Mouse (Mus musculus) cerebellum, adult 11-12 months (tissue): ENCODE results near the gene Mepce.

Experiments used
- DNase-seq: peaks from one replicate; pipeline ENCODE4 v3.0.0; 2022

The Mepce gene

DNA sequence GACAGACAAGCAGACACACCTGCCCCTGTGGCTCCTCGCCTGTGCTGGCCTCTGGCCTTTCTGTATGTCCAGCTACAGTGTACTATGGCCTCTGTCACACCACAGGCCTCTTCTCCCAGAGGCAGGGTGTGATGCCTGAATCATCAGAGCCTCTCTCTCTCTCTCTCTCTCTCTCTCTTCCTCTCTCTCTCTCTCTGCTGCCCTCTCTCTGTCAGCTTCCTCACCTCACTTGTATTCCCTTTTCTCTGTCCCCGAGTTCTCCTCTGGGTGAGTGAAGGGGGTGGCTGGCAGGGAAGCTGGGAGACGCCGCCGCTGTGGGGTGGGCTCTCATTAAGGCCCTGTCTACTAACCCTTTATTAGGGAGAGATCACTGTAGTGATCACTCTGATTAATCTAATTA lies 48.9 kb downstream of the Mepce start:
- DNase-seq: no peak

DNA sequence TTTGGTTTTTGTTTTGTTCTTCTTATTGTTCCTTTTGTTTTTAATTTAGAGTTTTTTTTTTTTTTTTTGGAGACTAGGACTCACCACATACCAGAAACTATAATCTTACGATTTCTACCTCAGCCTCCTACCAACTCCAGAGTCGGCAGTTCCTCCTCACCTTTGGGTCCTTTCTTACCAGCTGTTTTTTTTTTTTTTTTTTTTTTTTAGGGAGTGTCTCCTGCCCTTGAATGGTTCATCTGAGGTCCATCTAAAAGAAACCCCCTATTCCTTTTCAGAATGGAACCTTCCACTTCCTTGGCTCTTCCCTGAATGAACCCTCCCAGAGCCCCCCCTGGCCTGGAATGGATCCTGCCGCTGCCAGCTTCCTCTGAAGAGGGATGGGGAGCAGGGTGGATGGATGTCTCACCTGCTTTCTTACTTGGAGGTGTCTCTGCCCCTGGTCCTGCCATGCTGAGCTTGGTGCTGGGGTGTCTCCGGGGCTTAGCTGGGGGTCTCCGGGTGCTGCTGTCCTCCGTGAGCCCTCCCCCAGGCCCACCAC lies 50.0 kb downstream of the Mepce start:
- DNase-seq: no peak

DNA sequence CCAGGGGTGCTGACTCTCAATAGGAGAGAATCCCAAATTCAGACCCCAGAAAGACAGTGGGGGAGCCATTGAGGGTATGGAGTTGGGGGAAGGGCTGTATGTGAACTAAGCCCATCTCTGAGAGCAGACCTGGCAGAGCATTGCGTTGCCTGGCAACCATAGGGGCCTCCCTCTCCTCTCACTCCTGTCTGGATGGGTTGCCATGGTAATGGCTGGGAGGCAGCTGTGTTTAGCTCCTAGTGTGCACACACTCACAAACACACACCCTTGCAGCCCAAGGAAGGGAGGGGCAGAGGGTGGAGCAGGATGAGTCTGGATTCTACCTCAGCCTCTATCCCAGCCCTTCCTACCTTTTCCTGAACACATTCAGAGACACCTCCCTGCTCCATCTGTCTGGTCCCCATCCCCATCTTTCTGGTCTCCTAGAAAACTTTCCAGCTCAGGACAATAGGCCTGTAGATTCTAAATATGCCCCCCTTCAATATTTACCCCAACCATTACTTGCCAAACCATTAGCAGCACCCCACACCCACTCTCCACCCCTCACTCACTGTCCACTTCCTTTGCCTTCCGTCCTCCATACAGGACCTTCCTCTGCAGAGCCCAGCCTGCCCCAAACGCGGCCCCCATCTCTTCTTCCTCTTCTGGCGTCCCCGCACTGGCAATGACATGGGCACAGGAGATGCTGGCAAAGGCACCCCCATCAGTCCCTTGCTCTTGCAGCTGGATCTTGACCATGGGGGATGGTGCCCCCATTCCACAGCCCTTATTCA lies 53.0 kb downstream of the Mepce start:
- DNase-seq: no peak

DNA sequence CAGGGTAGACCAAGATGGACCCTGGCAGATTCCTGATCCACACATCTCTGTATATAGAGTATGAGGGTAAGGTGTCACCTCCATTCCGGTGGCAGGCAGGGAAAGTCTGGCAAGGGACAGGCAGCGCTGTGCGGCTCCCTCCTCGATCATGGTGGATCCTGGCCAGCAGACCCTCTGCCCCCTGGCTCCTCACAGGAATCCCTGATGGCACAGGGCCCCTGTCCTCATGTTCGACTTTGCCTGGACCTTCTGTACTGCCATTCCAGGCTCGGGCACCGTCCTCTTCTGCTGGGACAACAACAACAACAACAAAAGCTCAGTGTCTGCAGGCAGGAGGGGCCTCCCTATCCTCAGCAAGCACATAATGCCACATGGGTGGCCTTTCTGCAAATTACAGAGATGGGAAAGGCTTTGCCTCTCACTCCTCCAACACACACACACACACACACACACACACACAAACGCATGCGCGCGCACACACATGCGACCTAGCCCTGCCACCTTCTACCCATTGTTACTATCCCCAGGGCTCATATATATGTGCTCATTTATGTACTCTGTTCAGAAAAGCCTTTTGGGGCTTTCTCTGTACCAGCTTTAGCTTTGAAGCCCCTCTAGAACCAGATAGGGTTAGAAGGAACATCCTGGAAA lies 53.7 kb downstream of the Mepce start:
- no peak for DNase-seq
